In the genomic region with DNA sequence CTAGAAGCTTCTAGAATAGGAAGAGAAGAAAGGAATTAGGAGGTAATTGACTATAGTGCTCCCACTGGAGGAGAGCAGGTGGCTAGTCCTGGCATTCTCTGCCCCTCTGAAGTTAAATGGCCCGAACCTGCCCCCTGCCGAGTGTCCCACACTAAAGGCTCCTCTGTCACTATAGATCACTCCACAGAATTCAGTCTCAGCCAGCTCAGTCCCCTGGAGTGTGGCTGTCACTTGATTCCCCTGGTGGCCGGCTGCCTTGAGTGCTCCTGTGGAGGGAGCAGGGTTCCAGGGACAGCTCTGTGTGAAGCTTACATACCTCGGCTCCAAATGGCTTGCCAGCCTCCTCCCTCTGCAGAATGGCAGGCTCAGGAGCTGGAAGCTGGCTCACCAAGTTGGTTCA, we compare ENCODE assay signal across 15 mouse cellular contexts. TPM values are rescaled to one million over a fixed set of nuclear protein-coding genes. Genes with fewer than 3 reads are reported as not detected.
DNase-seq lines count a peak whose midpoint lies in the region; ATAC-seq and TF ChIP-seq lines count a peak whose summit lies in the region.
"Had no signal": no experiment of that assay in that cellular context is flagged by ENCODE, and none has a peak within 500 bp of the region (broad histone marks: within the 10 kb centered on the region; RNA-seq: fewer than 3 reads in every experiment).

No protein-coding gene starts in this region.

- H3K9ac ChIP-seq in forebrain, postnatal 0 days, result no peak overlapping the region
- H3K9ac ChIP-seq in forebrain, embryonic 13.5 days, result no peak overlapping the region
- H3K9ac ChIP-seq in hindbrain, embryonic 15.5 days, result no peak overlapping the region
- H3K9ac ChIP-seq: heart, embryonic 15.5 days had no signal

- no peak overlapping the region for H3K27ac ChIP-seq in forebrain, postnatal 0 days (ENCODE audit: low read depth, low read length)
- H3K27ac ChIP-seq in forebrain, embryonic 13.5 days, result no peak overlapping the region; the same call in 1 of the 2 replicates
- H3K27ac ChIP-seq in layer of hippocampus, adult 2 months, result no peak overlapping the region
- H3K27ac ChIP-seq in hindbrain, embryonic 15.5 days (replicated peaks), result no peak overlapping the region; the same call in 1 of the 2 replicates
- H3K27ac ChIP-seq: heart, embryonic 15.5 days had no signal

- H3K4me1 ChIP-seq in forebrain, postnatal 0 days (ENCODE audit: insufficient read depth), result no peaks in the 10 kb centered on the region
- peaks cover 41% of the 10 kb centered on the region for H3K4me1 ChIP-seq in forebrain, embryonic 13.5 days
- H3K4me1 ChIP-seq in hindbrain, embryonic 15.5 days (replicated peaks), result peaks cover 34% of the 10 kb centered on the region

- ATAC-seq in forebrain, postnatal 0 days, result no peak
- ATAC-seq in forebrain, embryonic 13.5 days, result no peak
- peak; percentile 75 for ATAC-seq in hindbrain, embryonic 15.5 days (ENCODE audit: low FRiP score, low read depth)
- no peak for ATAC-seq in CD4-positive, CD25-positive, alpha-beta regulatory T cell, adult 4 months

- DNase-seq in forebrain, postnatal 0 days, result no peak
- DNase-seq in layer of hippocampus, adult 2 months (ENCODE audit: low spot score in 2 of 2), result no peak
- DNase-seq in layer of hippocampus, adult 18-20 months (ENCODE audit: low spot score in 2 of 2), result no peak
- DNase-seq in brain, adult 2 months (ENCODE audit: low read depth, low spot score), result peak; percentile 10
- no peak for DNase-seq in layer of hippocampus, adult 9-11 months
- DNase-seq: adrenal gland, postnatal 25 days; kidney, postnatal 25 days; lung, adult 2 months; thymus, adult 18-20 months had no signal

- H3K27me3 ChIP-seq in forebrain, postnatal 0 days (ENCODE audit: insufficient read depth, low read length), result no peaks in the 10 kb centered on the region
- H3K27me3 ChIP-seq in forebrain, embryonic 13.5 days, result no peaks in the 10 kb centered on the region
- no peaks in the 10 kb centered on the region for H3K27me3 ChIP-seq in hindbrain, embryonic 15.5 days
- H3K27me3 ChIP-seq: heart, embryonic 15.5 days had no signal

- no peak overlapping the region for H3K4me3 ChIP-seq in forebrain, postnatal 0 days (ENCODE audit: low read depth, low read length)
- H3K4me3 ChIP-seq in forebrain, embryonic 13.5 days, result no peak overlapping the region
- no peak overlapping the region for H3K4me3 ChIP-seq in layer of hippocampus, adult 2 months
- H3K4me3 ChIP-seq in hindbrain, embryonic 15.5 days, result no peak overlapping the region
- H3K4me3 ChIP-seq: heart, embryonic 15.5 days had no signal

- no peak overlapping the region for H3K4me2 ChIP-seq in forebrain, postnatal 0 days (ENCODE audit: low read depth)
- H3K4me2 ChIP-seq in forebrain, embryonic 13.5 days, result no peak overlapping the region
- no peak overlapping the region for H3K4me2 ChIP-seq in hindbrain, embryonic 15.5 days
- H3K4me2 ChIP-seq: heart, embryonic 15.5 days had no signal

- TF ChIP-seq CTCF in forebrain, postnatal 0 days (IDR thresholded peaks at IDR 0.05; ENCODE audit: low read depth), result peak; percentile 18; the same call in 1 of the 2 replicates
- 0 out of 2 replicates have a peak, but pooled peaks have one; percentile 5 for TF ChIP-seq CTCF in layer of hippocampus, adult 2 months (conservative IDR thresholded peaks at IDR 0.05)

- 11% methylated on average over 4 of the region's 4 CpGs for WGBS in forebrain, postnatal 0 days
- 6% methylated on average over 4 of the region's 4 CpGs for WGBS in forebrain, embryonic 13.5 days
- WGBS in hindbrain, embryonic 15.5 days, result 4% methylated on average over 4 of the region's 4 CpGs

- no peaks in the 10 kb centered on the region for H3K9me3 ChIP-seq in forebrain, postnatal 0 days (ENCODE audit: low read length)
- 0 out of 2 replicates have a peak, but pooled peaks cover under 1% of the 10 kb centered on the region for H3K9me3 ChIP-seq in forebrain, embryonic 13.5 days (replicated peaks)
- H3K9me3 ChIP-seq in hindbrain, embryonic 15.5 days, result no peaks in the 10 kb centered on the region
- H3K9me3 ChIP-seq: heart, embryonic 15.5 days had no signal

- H3K36me3 ChIP-seq in forebrain, postnatal 0 days (ENCODE audit: insufficient read depth), result no peaks in the 10 kb centered on the region
- no peaks in the 10 kb centered on the region for H3K36me3 ChIP-seq in forebrain, embryonic 13.5 days (ENCODE audit: poor library complexity, severe bottlenecking)
- H3K36me3 ChIP-seq in hindbrain, embryonic 15.5 days, result no peaks in the 10 kb centered on the region
- H3K36me3 ChIP-seq: heart, embryonic 15.5 days had no signal

RNA-seq across cellular contexts. Expression of a gene that starts 33.2 kb away (rescaled TPM):
- not detected in 2 replicates for total RNA-seq in forebrain, postnatal 0 days (2014; rRNA removed)
- not detected in 2 replicates for polyA plus RNA-seq in forebrain, postnatal 0 days (2015; fragmentation: Nextera tagmentation; extraction: Ambion mirVana)
- polyA plus RNA-seq in forebrain, embryonic 13.5 days (2015; fragmentation: Nextera tagmentation; extraction: Ambion mirVana), result 0.32 and 0.39 TPM in 2 replicates
- total RNA-seq in layer of hippocampus, adult 2 months (2021), result not detected
- total RNA-seq in layer of hippocampus, adult 18-20 months (2021), result not detected
- polyA plus RNA-seq in hindbrain, embryonic 15.5 days (2015; fragmentation: Nextera tagmentation; extraction: Ambion mirVana), result 0.17 and 0.29 TPM in 2 replicates
- not detected for polyA plus RNA-seq in CD4-positive, CD25-positive, alpha-beta regulatory T cell, adult 4 months (2017; shearing (Covaris generic))
- total RNA-seq: adrenal gland, postnatal 25 days; left cerebral cortex, postnatal 25 days had no signal
- polyA plus RNA-seq: heart, embryonic 15.5 days; lung, adult 2 months; spleen, adult 2 months had no signal
